Comparison of ENCODE assay signal across 10 mouse cellular contexts in genomic region chr9:116639597-116640301, GRCm38 (mm10).
DNase-seq lines count a peak whose midpoint lies in the region; ATAC-seq and TF ChIP-seq lines count a peak whose summit lies in the region.
"Had no signal": no experiment of that assay in that cellular context is flagged by ENCODE, and none has a peak within 500 bp of the region (broad histone marks: within the 10 kb centered on the region; RNA-seq: fewer than 3 reads in every experiment).

No protein-coding gene starts in this region.

- H3K27ac ChIP-seq in intestine, embryonic 14.5 days (ENCODE audit: low read depth), result peak overlapping the region; percentile 67; the same call in 1 of the 2 replicates
- H3K27ac ChIP-seq in intestine, postnatal 0 days (ENCODE audit: low read depth, low read length), result no peak overlapping the region
- 0 out of 2 replicates have a peak overlapping the region, but pooled peaks have one; percentile 30 for H3K27ac ChIP-seq in embryonic facial prominence, embryonic 12.5 days
- H3K27ac ChIP-seq in limb, embryonic 13.5 days, result peak overlapping the region; percentile 29; the same call in 1 of the 2 replicates

- WGBS in intestine, embryonic 14.5 days, result 21% methylated on average over 8 of the region's 8 CpGs
- WGBS in intestine, postnatal 0 days, result 27% methylated on average over 8 of the region's 8 CpGs
- 61% methylated on average over 8 of the region's 8 CpGs for WGBS in embryonic facial prominence, embryonic 12.5 days
- WGBS in limb, embryonic 13.5 days, result 30% methylated on average over 8 of the region's 8 CpGs

- TF ChIP-seq CTCF in intestine, postnatal 0 days (IDR thresholded peaks at IDR 0.05; ENCODE audit: low read depth), result no peak

- no peaks in the 10 kb centered on the region for H3K27me3 ChIP-seq in intestine, embryonic 14.5 days (replicated peaks; ENCODE audit: control insufficient read depth, insufficient read depth, low read length)
- no peaks in the 10 kb centered on the region for H3K27me3 ChIP-seq in intestine, postnatal 0 days (replicated peaks; ENCODE audit: control insufficient read depth, insufficient read depth, low read length)
- H3K27me3 ChIP-seq in embryonic facial prominence, embryonic 12.5 days, result no peaks in the 10 kb centered on the region
- peaks cover 25% of the 10 kb centered on the region; the same call in 1 of the 2 replicates for H3K27me3 ChIP-seq in limb, embryonic 13.5 days

- DNase-seq in intestine, embryonic 14.5 days (ENCODE audit: low spot score), result peak; percentile 55
- peak; percentile 33 for DNase-seq in Muller cell, postnatal 12 days (ENCODE audit: inconsistent ontology term)
- DNase-seq in cerebellum, adult 9-10 months, result no peak
- DNase-seq in right cerebral cortex, postnatal 14 days, result no peak
- DNase-seq: cerebellum, adult 9-11 months had no signal

- no peak overlapping the region for H3K4me2 ChIP-seq in intestine, embryonic 14.5 days (ENCODE audit: low read length)
- H3K4me2 ChIP-seq in intestine, postnatal 0 days (replicated peaks; ENCODE audit: low read depth), result no peak overlapping the region
- no peak overlapping the region for H3K4me2 ChIP-seq in embryonic facial prominence, embryonic 12.5 days (replicated peaks)
- no peak overlapping the region for H3K4me2 ChIP-seq in limb, embryonic 13.5 days (replicated peaks)
- H3K4me2 ChIP-seq: liver, embryonic 11.5 days had no signal

- H3K4me1 ChIP-seq in intestine, embryonic 14.5 days (replicated peaks; ENCODE audit: control insufficient read depth, insufficient read depth, low read length), result peaks cover 13% of the 10 kb centered on the region
- 0 out of 2 replicates have a peak, but pooled peaks cover 4% of the 10 kb centered on the region for H3K4me1 ChIP-seq in intestine, postnatal 0 days (replicated peaks; ENCODE audit: control insufficient read depth, insufficient read depth, low read length)
- H3K4me1 ChIP-seq in embryonic facial prominence, embryonic 12.5 days, result peaks cover 6% of the 10 kb centered on the region
- peaks cover 19% of the 10 kb centered on the region for H3K4me1 ChIP-seq in limb, embryonic 13.5 days

- peaks cover 4% of the 10 kb centered on the region; the same call in 1 of the 2 replicates for H3K9me3 ChIP-seq in intestine, embryonic 14.5 days (ENCODE audit: control insufficient read depth, low read length)
- no peaks in the 10 kb centered on the region for H3K9me3 ChIP-seq in intestine, postnatal 0 days (ENCODE audit: control insufficient read depth)
- H3K9me3 ChIP-seq in embryonic facial prominence, embryonic 12.5 days, result no peaks in the 10 kb centered on the region
- H3K9me3 ChIP-seq in limb, embryonic 13.5 days, result peaks cover 5% of the 10 kb centered on the region; the same call in 1 of the 2 replicates

- no peak overlapping the region for H3K9ac ChIP-seq in intestine, embryonic 14.5 days (ENCODE audit: low read length)
- no peak overlapping the region for H3K9ac ChIP-seq in intestine, postnatal 0 days (ENCODE audit: low read depth, low read length)
- H3K9ac ChIP-seq in embryonic facial prominence, embryonic 12.5 days, result no peak overlapping the region
- H3K9ac ChIP-seq in limb, embryonic 13.5 days, result no peak overlapping the region

- peaks cover 4% of the 10 kb centered on the region; the same call in 1 of the 2 replicates for H3K36me3 ChIP-seq in intestine, embryonic 14.5 days (ENCODE audit: control insufficient read depth, insufficient read depth, low read length)
- H3K36me3 ChIP-seq in intestine, postnatal 0 days (ENCODE audit: control insufficient read depth, insufficient read depth), result no peaks in the 10 kb centered on the region
- H3K36me3 ChIP-seq in embryonic facial prominence, embryonic 12.5 days, result no peaks in the 10 kb centered on the region
- H3K36me3 ChIP-seq in limb, embryonic 13.5 days, result peaks cover 6% of the 10 kb centered on the region; the same call in 1 of the 2 replicates

- ATAC-seq in intestine, embryonic 14.5 days (replicated peaks; ENCODE audit: low FRiP score, low TSS enrichment, low read depth), result no peak
- no peak for ATAC-seq in intestine, postnatal 0 days
- no peak for ATAC-seq in embryonic facial prominence, embryonic 12.5 days (ENCODE audit: insufficient number of reproducible peaks, insufficient read depth, low FRiP score, low TSS enrichment)
- ATAC-seq in limb, embryonic 13.5 days (ENCODE audit: low FRiP score, low read depth), result peak; percentile 77; the same call in 1 of the 2 replicates
- ATAC-seq in megakaryocyte progenitor cell, adult 5-6 weeks (replicated peaks; ENCODE audit: poor library complexity), result no peak

- no peak overlapping the region for H3K4me3 ChIP-seq in intestine, embryonic 14.5 days (ENCODE audit: low read depth, low read length)
- no peak overlapping the region for H3K4me3 ChIP-seq in intestine, postnatal 0 days (ENCODE audit: low read depth, low read length)
- no peak overlapping the region for H3K4me3 ChIP-seq in embryonic facial prominence, embryonic 12.5 days
- no peak overlapping the region for H3K4me3 ChIP-seq in limb, embryonic 13.5 days

Comparison
In these comparisons a context has a peak if more than half of its experiments do, and no peak if none do; other contexts are left out.
1. DNase-seq: peak in intestine, embryonic 14.5 days (single experiment) and Muller cell, postnatal 12 days (single experiment); none in cerebellum, adult 9-10 months (single experiment) and right cerebral cortex, postnatal 14 days (single experiment).